Mouse (Mus musculus) ovary, postnatal 14 days (tissue): ENCODE data around the gene Trnau1ap.
"Not testable (repeated sequence)": the region's sequence is repeated elsewhere in the genome, so short reads cannot be mapped to it uniquely, and the experiment has no call there.

Source experiments
- DNase-seq: peaks from one replicate; pipeline ENCODE4 v3.0.0; 2022; ENCODE audit warnings: low spot score

Gene Trnau1ap

DNA sequence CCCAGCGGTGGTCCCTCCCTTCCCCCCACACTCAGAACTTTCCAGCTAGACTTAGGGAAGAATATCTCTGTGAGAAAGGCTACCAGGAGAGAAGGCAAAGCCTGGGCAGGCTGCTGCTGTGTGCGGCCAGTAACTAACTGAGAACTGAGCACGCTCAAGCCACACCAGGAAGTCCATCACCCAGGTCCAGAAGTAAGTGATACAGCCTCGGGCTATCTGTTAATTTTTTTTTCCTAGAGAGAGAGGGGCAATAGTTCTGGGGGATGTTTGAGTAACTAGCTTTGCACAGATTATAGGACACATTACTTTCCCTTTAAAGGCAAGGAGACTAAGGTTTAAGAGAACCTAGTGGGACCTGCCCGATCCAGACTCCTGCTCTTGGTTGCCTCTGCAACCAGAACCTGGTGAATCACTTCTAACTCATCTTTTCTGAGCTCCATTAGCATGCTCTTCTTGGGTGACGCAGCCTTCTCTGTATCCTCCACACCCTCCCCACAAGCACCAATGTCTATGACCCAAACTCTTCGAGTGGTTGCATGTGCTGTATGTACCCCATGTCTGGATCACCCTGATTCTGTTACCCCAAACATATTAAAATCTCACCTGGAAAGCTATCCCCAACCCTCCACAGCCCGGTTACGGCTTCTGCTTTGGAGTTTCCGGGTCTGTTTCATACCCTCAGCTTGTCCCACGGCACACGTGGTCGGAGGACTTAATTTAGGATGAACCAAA, 15.2 kb upstream of the Trnau1ap start:
- no peak for DNase-seq

DNA sequence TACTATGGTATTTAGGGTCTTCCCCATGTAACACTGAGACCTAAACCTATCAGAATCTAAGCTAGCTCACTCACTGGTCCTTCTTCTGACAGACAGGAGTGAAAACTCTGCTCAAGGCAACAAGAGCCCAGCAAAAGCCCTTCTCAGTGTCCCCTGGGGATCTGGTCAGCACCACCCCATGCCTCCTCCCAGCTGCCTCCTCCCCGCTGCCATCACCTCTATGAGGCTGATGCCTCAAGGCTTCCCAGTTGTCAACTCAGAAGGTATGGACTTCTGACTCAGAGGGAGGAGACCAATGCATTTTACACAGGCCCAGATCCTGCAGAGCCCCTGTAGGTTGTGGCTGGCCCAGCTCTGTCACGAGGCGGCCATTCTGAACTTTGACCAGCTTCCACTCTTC, 12.1 kb upstream of the Trnau1ap start:
- DNase-seq = no peak

DNA sequence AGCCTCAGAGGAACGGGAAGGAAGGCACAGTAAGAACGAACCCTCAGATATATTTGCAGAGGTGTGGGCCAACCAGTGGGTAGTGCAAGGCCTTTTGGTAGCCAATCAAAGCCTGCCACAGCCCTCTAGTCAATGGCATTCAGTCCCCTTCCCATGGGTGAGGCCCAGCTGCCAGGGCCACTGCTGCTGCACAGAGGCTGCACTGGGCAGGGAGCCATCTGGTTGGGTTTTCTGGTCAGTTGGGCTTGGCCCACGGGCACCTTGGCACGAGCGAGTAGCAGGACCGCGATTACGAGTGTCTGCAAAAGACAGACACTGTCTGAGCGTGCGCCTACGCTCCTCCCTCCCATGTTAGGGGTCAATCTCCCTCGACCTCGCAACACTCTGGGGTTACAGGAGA, 9.6 kb upstream of the Trnau1ap start:
- no peak for DNase-seq

DNA sequence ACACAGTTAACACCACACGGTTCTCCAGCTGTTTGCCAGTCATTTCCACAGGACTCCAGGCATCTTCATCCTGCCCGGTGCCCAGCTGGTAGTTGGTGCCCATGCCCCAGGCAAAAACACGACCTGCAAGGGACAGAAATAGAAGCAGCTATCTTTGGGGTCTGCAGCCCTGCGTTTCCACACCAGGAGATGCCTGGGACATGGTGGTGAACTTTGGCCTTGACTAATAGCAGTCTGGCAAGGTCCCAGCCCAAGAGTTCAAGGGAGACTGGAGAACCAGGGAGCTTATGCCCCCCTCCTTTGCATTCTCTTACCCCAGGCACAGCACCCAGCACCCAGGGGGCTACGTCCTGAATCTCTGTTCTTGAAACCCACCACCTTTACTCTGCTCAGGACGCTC, 3.5 kb upstream of the Trnau1ap start:
- DNase-seq = no peak

DNA sequence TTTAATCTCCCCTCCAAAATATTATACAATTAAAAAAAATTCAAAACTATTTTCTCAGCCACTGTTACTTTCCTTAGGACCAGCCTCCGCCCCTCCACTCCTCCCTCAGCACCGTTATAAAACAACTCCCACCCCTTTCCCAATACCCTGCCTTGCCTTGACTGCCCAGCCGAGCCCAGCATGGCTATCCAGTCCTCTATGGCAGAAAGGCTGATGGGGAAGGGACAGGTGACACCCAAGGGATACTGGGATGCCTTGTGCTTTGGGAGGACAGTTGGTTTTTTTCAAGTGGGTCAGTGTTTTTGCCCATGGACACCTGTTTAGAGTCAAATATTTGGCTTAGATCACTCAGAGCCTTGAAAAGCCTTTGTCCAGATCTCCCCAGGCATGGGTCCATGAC, 2.6 kb upstream of the Trnau1ap start:
- DNase-seq = no peak

DNA sequence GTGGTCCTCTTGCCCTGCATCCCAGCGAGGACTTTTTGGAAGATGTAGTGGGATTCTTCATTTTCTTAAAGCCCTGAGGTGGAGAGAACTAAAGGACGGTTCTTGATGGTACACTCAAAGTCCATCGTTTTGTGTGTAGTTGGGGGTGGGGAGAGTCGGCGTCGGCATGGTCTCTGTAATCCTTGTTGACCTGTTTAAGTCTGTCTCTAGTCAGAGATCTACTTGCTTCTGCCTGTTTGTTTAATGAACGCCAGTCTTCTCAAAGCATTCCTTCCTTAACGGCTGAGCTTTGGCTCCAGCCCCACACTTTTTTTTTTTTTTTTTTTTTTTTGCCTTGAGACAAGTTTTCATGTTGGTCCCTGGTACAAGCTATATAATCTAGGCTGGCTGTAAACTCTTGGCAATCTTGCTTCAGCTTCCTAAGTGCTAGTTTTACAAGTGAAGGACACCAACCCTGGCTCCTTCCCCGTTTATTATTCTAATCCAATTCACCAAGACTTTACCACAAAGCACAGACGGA, 557 bp upstream of the Trnau1ap start:
- no peak for DNase-seq

DNA sequence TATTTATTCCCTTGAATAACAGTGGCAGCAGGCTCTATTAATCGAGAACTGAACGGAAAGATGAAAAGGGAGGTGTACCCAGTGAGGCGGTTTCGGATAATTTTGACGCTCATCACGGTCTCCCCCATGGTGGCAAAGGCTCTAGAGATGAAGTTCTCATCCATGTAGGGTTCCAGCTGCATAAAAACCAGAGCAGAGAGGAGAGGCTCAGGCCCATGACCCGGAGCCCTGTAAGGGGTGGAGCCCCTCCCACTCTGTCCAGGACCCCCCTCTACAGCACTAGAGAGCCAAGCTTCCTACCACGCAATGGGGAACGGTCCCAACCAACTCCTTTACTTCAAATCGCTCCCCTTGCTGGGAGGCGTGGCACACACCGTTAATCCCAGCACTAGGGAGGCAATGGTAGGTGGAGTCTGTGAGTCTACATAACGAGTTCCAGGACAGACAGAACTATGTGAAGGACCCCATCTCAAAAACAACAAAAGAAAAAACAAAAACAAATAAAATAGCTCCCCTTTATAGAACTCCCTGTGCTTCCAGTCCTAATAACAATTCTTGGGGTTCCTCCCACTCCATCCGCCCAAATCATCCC, 851 bp downstream of the Trnau1ap start:
- no peak for DNase-seq

DNA sequence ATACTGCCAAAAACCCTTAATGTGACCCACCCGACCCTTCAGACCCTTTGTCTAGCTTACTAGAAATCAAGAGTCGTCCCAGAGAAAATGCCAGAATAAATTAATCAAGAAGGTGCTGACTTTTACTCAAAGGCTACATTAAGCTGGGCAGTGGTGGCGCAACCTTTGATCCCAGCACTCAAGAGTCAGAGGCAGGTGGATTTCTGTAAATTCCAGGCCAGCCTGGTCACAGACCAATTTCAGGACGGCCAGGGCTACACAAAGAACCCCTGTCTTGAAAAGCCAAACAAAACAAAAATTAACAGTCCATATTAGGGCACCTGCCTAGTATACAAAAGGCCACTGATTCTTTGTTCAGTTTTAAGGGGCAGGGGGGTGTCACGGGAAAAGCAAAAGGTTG, 2.9 kb downstream of the Trnau1ap start:
- no peak for DNase-seq

DNA sequence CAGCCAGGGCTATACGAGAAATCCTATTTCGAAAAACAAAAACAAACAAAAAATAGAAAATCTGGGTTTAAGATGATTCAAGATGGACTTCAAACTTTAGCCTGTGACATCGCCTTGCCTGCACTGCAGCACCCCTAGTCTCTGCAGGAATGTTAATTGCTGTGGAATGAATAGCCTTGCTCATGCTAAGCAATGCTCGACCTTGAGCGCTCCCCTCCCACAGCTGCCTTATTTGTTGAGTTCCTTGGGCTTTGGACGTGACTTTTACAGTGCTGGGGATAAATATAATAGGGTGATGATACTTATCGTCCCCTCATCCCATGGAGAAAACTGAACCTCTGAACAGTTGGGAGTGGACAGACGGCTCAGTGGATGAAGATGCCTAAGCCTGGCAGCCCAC, 13.6 kb downstream of the Trnau1ap start:
- DNase-seq = no peak

DNA sequence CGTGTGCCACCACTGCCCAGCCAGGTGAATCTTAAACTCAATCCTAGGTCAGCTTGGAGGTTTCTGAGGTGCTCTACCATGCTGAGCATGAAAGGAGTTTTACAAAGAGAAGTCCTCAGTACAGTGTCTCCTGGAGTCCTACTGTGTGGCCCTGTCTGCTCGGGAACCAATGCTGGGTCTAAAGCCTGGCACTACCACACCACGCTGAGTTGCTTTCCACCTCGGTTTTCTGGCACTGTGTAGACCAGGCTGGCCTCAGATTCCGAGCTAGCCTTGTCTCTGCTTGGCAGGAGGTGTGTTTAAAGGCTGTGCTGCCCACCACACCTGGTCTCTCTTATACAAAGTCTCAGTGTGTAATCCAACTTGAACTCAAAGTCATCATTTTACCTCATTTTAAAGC, 16.7 kb downstream of the Trnau1ap start:
- no peak for DNase-seq

DNA sequence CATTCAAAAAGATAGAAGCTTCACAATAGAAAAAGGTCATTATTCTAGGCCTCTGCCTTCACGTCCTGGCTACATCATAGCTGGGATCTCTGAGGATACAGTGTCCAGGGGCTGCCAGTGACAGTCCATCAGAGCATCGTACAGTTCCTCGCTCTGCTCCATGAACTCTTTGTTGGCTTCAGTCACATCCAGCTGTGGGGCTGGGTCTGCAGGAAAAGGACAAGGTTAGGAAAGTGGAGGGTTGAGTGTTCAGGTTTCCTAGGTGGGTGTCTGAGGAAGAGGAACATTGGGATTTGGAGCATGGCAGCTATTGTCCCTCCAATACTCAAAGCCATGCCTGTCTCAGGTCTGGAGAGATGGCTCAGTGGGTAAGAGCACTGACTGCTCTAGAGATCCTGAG, 17.5 kb downstream of the Trnau1ap start:
- no peak for DNase-seq

DNA sequence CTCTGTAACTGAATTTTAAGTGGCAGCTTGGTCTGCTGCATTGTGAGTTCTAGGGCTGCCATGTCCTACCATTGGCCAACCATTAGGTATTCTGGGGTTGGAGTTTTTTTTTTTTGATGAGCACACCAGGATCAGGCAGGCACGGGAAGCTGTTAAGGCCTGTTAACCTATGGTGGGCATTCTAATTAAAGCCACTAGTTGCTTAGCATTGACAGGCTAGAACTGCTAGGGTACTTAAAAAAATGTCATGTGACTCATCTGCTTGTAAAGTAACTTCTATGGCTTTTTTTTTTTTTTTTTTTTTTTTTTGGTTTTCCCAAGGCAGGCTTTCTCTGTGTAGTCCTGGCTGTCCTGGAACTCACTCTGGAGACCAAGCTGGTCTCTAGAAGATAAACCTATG, 18.1 kb downstream of the Trnau1ap start:
- DNase-seq = no peak

DNA sequence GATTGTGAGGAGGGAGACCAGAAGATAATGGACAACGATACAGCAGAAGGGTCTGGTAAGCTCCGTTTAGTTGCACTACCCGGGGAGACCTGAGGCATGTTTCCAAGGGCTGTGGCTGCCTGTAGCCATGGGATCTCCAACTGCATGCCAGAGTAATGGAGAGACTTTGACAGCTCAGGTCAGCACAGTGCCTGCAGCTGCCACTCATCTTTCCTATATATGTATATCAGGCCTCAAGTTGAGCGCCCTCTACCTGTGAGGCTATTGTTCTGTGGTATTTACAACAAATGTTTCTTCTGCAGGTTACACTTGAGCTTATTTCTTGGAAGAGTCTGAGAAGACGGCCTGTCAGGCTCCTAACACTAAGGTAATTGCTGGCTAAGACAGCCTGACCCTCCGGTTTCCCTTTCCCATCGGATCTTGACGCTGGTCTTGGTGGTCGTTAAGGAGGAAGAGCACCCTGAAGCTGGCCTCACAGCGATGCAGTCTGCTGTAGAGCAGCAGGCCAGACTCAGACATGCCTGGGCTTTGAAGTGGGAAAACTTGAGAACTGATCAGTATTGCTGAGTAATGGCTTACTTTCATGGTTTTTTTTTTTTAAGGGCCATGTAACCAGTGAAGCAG, 19.4 kb downstream of the Trnau1ap start:
- DNase-seq = no peak

DNA sequence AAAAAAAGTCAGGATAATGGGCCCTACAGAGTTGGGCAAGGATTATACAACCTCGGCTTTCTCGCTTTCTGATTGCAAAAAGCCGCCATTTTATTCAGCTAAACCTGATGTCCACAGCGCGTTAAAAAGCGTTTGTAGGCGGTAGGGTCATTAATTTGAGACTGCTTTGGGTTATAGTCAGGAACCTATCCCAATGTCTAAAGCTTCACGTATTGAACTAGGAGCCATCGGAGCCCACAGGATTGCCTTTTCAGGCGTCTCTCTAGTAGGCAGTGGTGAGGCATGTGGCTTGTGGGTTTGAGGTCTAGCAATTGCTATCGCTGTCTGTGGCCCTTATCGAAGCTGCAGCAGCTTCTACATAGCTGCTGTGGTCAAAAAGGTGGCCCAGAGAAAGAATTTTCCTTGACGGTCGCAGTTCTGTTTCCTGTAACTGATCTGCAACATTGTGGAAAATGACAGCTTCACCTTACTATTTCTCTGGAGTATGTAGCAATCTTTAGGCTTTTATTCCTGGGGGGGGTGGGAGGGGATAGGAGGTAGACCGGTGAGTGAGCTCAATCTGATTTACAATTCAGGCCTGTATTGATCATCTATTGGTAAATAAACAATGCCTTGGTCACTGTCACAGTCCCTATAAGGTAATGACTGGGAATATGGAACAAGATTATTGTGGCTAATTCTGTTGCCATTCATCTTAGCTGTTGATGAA, 20.0 kb downstream of the Trnau1ap start:
- DNase-seq = no peak

DNA sequence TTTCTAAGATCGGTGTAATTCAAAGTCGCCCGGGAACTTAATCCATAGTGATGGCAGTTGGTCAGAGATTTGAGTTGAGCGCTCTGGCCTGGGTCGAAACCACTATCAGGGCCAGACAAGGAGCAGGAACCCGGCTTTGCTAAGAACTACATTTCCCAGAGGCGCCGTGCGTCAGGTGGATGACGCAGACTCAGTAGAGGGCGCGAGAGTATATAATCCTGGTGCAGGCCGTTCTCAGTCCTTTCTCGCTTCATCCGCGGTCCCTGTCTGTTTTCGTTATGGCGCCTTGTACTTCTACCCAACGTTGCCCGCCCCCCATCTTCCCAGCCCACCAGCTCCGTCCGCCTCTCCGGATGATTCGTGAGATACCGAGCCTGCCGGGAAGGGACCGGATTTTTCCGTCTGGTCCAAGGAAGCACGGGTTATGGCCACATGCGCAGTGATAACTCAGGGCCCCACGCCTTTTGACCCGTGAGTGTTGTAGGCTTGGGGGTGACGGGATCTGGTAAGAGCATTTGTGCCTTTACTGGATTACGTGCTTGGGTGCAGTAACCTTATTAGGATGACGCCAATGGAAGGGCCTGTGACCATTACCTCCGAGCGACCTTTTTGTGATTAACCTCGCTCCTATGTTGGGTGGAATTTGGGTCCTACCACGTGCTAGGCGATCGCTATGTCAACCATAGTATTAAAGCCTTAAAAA, 20.8 kb downstream of the Trnau1ap start:
- peak; percentile 83 for DNase-seq

DNA sequence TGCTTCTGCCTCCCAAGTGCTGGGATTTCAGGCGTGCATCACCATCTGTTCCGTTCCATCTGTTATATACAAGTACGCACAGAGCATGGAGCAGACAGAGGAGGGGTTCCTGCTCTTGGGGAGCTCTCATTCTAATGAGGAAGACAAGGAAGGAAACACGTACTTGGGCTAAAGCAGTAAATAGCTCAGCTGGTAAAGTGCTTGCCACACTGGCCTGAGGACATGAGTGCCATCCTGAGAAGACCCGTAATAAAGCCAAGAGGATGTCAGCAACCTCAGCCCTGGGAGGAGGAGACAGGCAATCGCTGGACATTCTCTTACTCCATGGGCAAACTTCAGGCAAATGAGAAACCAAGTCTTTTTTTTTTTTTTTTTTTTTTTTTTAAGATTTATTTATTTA, 23.3 kb downstream of the Trnau1ap start:
- DNase-seq = no peak

DNA sequence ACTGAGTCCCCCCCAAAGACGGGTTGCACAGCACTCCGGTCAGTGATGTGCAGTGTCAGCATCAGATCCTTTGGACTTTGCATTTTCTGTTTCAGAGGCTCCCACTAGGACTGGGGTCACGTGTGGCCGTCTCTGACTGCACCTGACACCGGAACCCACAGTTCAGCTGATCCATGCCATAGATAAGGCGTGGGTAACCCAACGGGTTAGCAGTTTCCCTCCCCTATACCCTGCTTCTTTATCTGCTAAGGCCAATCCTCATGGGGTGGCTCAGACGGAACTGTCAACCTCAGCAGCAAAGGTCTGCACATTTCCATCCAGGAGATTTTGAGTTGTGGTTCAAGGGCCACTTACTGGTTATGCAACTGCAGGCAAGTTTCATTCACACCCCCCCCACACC, 24.1 kb downstream of the Trnau1ap start:
- no peak for DNase-seq

DNA sequence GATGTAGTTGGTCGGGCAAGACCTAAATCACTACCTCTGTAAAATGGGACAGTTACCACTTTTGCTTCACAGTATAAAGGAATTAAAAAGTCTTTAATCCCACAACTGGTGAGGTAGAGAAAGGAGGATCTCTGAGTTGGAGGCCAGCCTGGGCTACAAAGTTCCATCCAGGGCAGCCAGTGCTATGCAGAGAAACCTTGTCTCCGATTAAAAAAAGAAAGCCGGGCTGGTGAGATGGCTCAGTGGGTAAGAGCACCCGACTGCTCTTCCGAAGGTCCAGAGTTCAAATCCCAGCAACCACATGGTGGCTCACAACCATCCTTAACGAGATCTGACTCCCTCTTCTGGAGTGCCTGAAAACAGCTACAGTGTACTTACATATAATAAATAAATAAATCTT, 25.9 kb downstream of the Trnau1ap start:
- DNase-seq = not testable (repeated sequence)

DNA sequence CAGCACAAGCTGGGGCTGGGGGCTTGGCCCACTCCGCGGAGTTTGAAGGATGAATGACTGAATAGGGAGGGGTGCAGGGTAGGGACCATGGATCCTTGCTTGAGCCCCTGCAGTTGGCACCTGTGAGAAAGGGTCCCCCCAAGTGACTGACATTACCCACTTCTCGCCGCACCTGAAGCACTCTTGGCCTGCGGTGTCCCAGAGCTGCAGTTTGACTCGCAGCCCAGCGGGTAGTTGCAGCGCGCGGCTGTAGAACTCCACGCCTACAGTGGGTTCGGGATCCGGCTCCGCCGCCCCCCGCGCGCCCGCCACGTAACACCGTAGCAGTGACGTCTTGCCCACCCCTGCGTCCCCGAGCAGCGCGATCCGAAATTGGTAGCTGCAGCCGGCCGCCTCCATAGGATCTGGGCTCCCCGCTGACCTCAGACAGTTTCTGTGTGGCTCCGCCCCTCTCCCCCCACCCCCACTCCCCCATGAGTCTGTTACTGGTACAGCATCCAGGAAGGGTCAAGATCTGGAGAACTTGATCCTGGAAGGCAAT, 26.3 kb downstream of the Trnau1ap start, which contains the start of gene Rab42:
Gene Rab42 (minus strand): TSS at position 447 of the 541 bp plus-strand sequence.
- peak; percentile 39 for DNase-seq

DNA sequence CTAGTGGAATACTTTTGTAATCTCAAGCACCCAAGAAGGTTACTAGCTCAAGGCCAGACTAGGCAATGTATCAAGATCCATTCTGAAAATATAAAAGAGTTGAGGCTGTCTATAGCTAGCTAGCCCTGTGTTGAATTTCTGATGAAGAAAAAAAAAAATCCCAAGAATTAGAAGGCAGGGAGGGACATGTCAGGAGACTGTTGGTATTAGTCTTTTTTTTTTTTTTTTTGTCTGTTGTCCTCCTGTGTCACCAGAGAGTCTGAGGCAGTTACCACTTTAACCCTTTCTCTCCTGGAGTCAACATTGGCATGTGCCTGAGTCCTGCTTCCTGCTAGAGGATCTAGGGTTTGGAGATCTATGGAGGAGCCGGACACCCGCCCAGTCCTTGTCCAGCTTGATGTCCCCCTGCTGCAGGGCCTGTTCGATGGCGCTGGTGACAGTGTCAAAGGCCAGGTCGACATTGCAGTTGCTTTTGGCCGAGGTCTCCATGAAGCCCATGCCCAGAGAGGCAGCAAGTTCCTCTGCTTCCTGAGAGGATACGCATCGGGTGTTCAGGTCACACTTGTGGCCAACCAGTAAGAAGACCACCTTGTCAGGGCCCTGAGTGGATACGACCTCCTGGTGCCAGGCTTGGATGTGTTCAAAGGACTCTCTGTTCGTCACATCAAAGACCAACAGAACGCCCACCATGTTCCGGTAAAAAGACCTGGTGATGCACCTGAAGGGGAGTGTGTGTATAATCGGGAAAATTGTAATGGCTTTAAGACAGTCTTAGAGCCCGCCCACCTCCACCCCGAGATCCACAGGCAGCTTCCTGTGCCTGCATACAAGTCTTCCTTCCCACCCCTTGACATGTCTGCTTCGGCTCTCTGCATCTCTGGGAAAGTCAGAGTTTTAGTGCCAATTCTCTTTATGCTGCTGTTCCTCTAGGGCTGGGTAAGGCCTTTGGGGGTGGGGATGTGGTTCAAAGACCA, 27.1 kb downstream of the Trnau1ap start:
- no peak for DNase-seq

DNA sequence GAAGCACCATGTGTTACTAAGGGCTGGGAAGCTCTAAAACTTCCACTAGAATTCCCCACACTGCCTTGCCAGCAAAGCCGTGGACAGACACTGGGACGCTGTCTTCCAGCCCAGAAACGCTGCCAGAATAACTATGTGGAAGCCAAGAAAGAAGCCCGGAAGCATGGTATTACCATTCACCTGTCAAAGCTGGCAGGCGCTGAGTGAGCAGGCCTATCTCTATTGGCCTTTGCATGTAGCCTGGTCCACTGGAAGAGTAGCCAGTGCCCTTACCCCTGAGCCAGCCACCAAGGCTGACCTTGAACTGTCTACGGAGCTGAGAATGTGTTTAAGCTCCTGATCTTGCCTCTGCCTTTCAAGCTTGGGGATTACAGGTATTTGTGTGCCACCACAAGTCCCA, 27.9 kb downstream of the Trnau1ap start:
- no peak for DNase-seq
